Mouse (Mus musculus) limb, embryonic 12.5 days (tissue): ENCODE measurements around the gene Usp47. TPM values are rescaled to one million over a fixed set of nuclear protein-coding genes. Genes with fewer than 3 reads are reported as not detected.

ENCODE experiments used
- ATAC-seq: fragments of 200-750 bp; cut with Nextera tagmentation; 2 replicates; pipeline ENCODE4 v1.8.0; 2017; ENCODE audit warnings: low read depth, moderate TSS enrichment; ENCODE audit not compliant: insufficient number of reproducible peaks, insufficient read depth, low FRiP score, low TSS enrichment
- H3K27ac ChIP-seq: fragments of 300-500 bp; sonication (generic); 2 replicates; pipeline ENCODE4 v1.5.1; 2016; ENCODE audit warnings: mild to moderate bottlenecking, moderate library complexity
- H3K27me3 ChIP-seq: fragments of 300-500 bp; sonication (generic); 2 replicates; pipeline ENCODE4 v1.6.1; 2016; ENCODE audit warnings: mild to moderate bottlenecking, moderate library complexity
- H3K36me3 ChIP-seq: fragments of 300-500 bp; sonication (generic); 2 replicates; pipeline ENCODE4 v1.6.1; 2016; ENCODE audit warnings: mild to moderate bottlenecking, moderate library complexity
- H3K4me1 ChIP-seq: fragments of 300-500 bp; sonication (generic); replicated peaks from 2 replicates; pipeline ENCODE4 v1.6.1; 2016
- H3K4me2 ChIP-seq: fragments of 300-500 bp; sonication (generic); 2 replicates; pipeline ENCODE4 v1.6.1; 2016; ENCODE audit warnings: mild to moderate bottlenecking, moderate library complexity
- H3K4me3 ChIP-seq: fragments of 300-500 bp; sonication (generic); replicated peaks from 2 replicates; pipeline ENCODE4 v1.5.1; 2016; ENCODE audit warnings: mild to moderate bottlenecking
- H3K9ac ChIP-seq: fragments of 300-500 bp; sonication (generic); replicated peaks from 2 replicates; pipeline ENCODE4 v1.6.1; 2016; ENCODE audit warnings: mild to moderate bottlenecking, moderate library complexity
- H3K9me3 ChIP-seq: fragments of 300-500 bp; sonication (generic); 2 replicates; pipeline ENCODE4 v1.6.1; 2016; ENCODE audit warnings: mild to moderate bottlenecking, moderate library complexity
- WGBS: fragments of 180-500 bp; shearing (Covaris S2); methylation state at CpG from one replicate; pipeline ENCODE4 v1.1.7; 2016; 5-methylcytosine and 5-hydroxymethylcytosine counted together
- polyA plus RNA-seq: library from polyadenylated mRNA; unstranded; fragments of >200 nt; fragmentation: Nextera tagmentation; extraction: Ambion mirVana; gene quantifications from 2 replicates; pipeline ENCODE4 v1.2.1, GENCODE M21; 2016

Usp47 gene
- polyA plus RNA-seq, 1 experiment from 2014 or later: 102 TPM

DNA sequence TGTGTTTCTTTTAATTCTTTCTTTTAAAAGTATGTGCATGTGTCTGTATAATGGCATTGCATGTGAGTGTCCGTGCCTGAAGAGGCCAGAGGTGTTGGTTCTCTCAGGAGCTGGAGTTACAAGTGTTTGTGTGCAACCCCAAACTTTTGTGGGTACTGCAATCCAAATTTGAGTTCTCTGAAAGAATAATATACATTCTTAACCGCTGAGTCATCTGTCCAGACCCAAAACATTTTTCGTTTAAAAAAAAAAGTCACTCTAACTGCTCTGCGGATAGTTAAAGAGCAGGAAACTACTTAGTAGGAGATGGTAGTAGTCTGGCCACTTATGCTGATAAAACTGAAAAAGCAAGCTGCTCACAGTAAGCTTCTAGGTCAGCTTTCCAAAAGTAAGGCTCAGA is 12.3 kb upstream of the Usp47 start:
- WGBS: 84% methylated on average over 4 of the region's 4 CpGs
- ATAC-seq: no peak
- H3K27me3 ChIP-seq: no peaks in the 10 kb centered on the region

DNA sequence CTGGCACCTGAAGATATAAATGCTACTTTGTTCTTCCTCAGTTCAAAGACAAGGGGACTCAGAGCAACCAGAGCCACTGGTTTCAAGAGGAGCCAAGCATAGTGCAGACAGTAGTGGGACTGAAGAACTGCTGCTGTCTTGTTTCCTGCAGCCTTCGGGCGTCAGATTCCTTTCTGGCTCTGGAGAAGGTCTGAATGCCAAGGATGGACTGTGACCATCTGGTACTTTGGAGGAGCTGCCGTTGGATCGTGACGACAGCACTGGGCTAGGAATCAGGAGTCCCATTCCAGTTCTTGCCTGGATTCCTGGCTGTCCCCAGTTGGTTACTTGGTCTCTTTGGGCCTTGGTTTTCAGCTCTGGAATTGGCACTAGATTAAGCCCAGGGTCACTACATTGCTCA is 11.2 kb upstream of the Usp47 start:
- no peak overlapping the region for H3K4me3 ChIP-seq
- no peak overlapping the region for H3K4me2 ChIP-seq
- H3K9ac ChIP-seq: no peak overlapping the region
- no peak overlapping the region for H3K27ac ChIP-seq
- ATAC-seq: no peak
- no peaks in the 10 kb centered on the region for H3K27me3 ChIP-seq
- no peaks in the 10 kb centered on the region for H3K36me3 ChIP-seq
- H3K9me3 ChIP-seq: no peaks in the 10 kb centered on the region
- no peaks in the 10 kb centered on the region for H3K4me1 ChIP-seq
- 40% methylated on average over 5 of the region's 5 CpGs for WGBS

More for the DNA sequence above, 12.3 kb upstream of the Usp47 start:
- Histone ChIP-seq H3K36me3 (no peaks in the 10 kb centered on the region), H3K4me3 (no peak overlapping the region), H3K9me3 (no peaks in the 10 kb centered on the region), H3K9ac (no peak overlapping the region), H3K27ac (no peak overlapping the region), H3K4me2 (no peak overlapping the region), H3K4me1 (no peaks in the 10 kb centered on the region)

DNA sequence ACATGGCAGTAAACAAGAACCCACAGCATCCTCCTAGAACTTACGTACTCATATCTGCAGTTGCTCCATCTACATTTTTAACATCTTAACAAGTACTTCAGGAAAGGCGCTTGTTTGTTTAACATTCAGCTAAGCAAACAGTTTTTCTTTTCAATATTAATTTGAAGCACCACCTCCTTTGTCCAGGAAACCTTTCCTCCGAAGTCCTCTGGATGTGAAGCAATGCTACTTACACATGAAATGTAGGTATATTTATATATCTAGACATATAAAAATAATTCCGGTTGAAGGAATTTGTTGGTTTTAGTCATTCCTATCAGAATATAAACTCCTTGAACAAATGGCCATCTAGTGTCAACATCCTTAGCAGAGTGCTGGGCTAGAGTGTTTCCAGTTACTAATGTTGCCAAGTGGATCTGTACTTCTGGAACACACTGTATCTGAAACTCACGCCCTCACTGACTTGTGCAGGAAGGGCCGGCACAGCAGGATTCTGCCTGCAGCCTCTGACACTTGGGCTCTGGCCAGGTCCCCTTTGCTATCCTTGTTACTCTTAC is 10.6 kb upstream of the Usp47 start:
- H3K27me3 ChIP-seq: no peaks in the 10 kb centered on the region
- no peak overlapping the region for H3K9ac ChIP-seq
- H3K4me3 ChIP-seq: no peak overlapping the region
- ATAC-seq: no peak
- H3K4me1 ChIP-seq: no peaks in the 10 kb centered on the region
- H3K27ac ChIP-seq: no peak overlapping the region
- no peaks in the 10 kb centered on the region for H3K9me3 ChIP-seq
- H3K36me3 ChIP-seq: no peaks in the 10 kb centered on the region
- WGBS: 83% methylated on average over 6 of the region's 6 CpGs
- no peak overlapping the region for H3K4me2 ChIP-seq

DNA sequence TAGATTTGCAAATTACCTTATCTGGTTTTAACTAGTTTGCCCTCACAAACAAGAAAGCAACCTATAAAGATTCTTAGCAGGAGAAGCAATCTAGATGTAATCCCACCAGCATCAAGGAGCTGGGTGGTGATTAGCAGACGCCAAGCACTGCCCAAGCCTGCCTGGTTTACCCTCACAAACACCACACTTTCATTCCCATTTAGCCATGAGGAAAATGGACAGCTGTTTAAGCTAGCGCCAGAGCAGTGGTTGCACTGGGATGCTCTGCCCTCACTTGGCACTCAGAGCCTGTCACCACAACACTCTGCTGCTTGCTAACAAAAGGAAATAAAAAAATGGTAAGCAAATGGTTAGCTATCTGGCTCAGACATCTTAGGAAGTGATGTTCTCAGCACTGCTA is 9.2 kb upstream of the Usp47 start:
- no peak overlapping the region for H3K27ac ChIP-seq
- 50% methylated on average over 2 of the region's 2 CpGs for WGBS
- no peak overlapping the region for H3K4me3 ChIP-seq
- H3K4me1 ChIP-seq: no peaks in the 10 kb centered on the region
- no peaks in the 10 kb centered on the region for H3K27me3 ChIP-seq
- no peaks in the 10 kb centered on the region for H3K36me3 ChIP-seq
- no peak overlapping the region for H3K4me2 ChIP-seq
- H3K9ac ChIP-seq: no peak overlapping the region
- ATAC-seq: no peak
- H3K9me3 ChIP-seq: no peaks in the 10 kb centered on the region

DNA sequence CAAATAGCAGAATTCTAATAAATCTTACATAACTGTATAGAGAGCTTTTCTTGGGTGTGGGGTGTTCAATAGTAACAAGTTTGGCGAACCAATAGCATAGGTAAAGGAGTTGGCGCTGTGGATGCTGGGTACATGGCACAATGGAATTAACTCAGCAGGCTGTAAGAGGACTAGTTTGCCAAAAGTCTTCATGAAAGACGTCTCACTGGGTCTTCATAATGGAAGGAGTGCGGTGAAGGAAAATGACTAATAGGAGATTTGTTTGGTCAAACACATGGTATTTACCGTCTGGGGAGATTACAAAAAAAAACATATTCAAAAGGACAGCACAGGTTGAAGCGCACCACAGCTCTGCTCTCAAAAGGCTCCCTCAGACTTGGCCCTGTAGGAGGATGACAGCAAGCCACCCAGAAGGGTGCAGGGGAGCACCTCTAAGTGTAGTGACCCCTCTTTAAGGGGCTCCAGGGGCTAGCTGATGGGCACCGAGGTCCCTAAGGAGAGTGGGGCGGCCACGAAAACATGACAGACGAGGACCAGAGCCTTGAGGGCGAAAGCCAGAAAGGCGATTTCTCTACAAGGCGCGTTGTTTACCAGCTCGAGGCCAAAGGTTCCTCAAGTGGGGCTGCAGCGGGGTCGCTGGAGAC is 676 bp upstream of the Usp47 start:
- Histone ChIP-seq H3K4me1 (peaks cover 27% of the 10 kb centered on the region), H3K27me3 (no peaks in the 10 kb centered on the region), H3K9me3 (no peaks in the 10 kb centered on the region), H3K9ac (peak overlapping the region; percentile 98), H3K4me3 (peak overlapping the region; percentile 94), H3K4me2 (peak overlapping the region; percentile 76), H3K27ac (peak overlapping the region; percentile 99), H3K36me3 (no peaks in the 10 kb centered on the region)
- ATAC-seq: no peak; the same call in 1 of the 2 replicates
- 20% methylated on average over 17 of the region's 17 CpGs for WGBS

DNA sequence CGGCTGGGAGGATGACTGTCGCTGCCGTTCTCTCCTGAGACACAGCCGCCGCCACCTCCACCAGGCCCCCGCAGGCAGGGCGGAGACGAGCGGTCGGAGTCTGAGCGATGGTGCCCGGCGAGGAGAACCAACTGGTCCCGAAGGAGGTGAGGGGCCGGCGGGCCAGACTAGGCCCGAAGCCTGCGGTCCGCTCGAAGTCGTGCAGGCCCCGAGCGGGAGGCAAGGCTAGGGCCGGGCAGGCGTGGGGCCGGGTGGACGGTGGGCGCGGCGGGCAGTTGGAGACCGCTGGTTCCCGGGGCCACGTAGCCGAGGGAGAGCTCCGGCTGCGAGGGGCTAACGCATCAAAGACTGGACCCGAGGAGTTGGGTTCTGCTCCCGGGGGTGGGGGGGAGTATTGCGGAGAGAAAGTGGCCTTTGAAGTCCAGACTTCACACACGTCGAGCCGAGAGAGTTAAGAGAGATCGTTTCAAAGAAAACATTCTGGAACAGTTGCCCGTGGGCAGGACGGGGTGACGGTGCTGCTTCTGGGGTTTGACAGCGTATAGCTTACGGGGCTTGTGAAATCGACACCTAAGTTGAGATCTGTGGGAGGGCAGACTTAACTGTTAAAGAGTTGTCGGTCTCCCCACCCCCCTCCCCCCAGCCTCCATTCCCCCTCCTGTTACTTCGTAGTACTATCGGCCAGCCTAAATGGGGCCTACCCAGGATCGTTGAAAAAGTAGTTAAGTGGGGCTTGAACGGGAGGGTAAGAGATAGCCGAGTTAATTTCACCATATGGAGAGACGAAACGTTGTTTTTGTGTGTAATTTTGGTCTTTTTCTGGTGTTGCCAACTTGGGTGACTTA is 519 bp downstream of the Usp47 start:
- H3K9me3 ChIP-seq: no peaks in the 10 kb centered on the region
- 1% methylated on average over 58 of the region's 58 CpGs for WGBS

DNA sequence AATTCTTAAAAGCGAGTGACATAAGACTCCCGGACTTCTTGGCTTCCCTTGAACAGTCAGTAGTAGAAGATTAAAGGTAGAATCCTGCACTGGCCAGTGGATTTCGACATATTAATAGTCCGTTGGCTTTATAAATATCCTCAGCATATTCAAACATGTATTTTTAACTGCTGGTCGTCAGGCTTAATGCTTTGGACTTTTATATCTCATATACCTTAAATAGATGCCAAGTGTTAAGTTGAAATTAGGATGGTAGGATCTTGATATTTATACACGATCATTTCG is 1.1 kb downstream of the Usp47 start:
- Histone ChIP-seq H3K9me3 (no peaks in the 10 kb centered on the region), H3K4me2 (peak overlapping the region; percentile 76), H3K9ac (peak overlapping the region; percentile 98), H3K36me3 (peaks cover 11% of the 10 kb centered on the region; the same call in 1 of the 2 replicates), H3K4me1 (peaks cover 27% of the 10 kb centered on the region), H3K27ac (peak overlapping the region; percentile 99), H3K27me3 (no peaks in the 10 kb centered on the region), H3K4me3 (peak overlapping the region; percentile 94)
- 27% methylated on average over 7 of the region's 7 CpGs for WGBS
- ATAC-seq: no peak

More for the DNA sequence above, 519 bp downstream of the Usp47 start:
- ATAC-seq: peak; percentile 79
- Histone ChIP-seq H3K27ac (peak overlapping the region; percentile 99), H3K36me3 (peaks cover 9% of the 10 kb centered on the region; the same call in 1 of the 2 replicates), H3K4me2 (peak overlapping the region; percentile 76), H3K4me3 (peak overlapping the region; percentile 94), H3K9ac (peak overlapping the region; percentile 98), H3K27me3 (no peaks in the 10 kb centered on the region), H3K4me1 (peaks cover 27% of the 10 kb centered on the region)

DNA sequence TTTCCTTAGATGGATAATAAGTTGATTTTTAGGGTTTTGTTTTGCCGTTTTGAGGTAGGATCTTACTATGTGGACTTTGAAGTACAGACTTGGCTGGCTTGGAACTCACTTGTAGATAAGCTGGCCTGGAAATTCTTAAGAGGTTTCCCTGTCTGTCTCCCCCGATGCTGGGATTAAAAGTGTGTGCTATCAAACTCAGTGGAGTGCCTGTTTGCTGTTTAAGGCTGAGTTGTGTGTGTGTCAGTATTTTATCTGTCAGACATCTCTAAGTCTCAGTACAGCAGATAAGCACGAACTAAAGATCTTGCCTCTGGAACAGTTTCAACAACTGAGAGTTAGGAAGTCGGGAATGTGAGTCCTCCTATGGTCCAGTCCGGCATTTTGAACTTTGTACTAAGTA is 1.6 kb downstream of the Usp47 start:
- Histone ChIP-seq H3K4me2 (peak overlapping the region; percentile 76), H3K9me3 (no peaks in the 10 kb centered on the region), H3K4me3 (peak overlapping the region; percentile 94), H3K27ac (no peak overlapping the region), H3K36me3 (peaks cover 11% of the 10 kb centered on the region; the same call in 1 of the 2 replicates), H3K4me1 (peaks cover 27% of the 10 kb centered on the region), H3K9ac (peak overlapping the region; percentile 98), H3K27me3 (no peaks in the 10 kb centered on the region)
- ATAC-seq: no peak
- 16% methylated on average over 5 of the region's 5 CpGs for WGBS

DNA sequence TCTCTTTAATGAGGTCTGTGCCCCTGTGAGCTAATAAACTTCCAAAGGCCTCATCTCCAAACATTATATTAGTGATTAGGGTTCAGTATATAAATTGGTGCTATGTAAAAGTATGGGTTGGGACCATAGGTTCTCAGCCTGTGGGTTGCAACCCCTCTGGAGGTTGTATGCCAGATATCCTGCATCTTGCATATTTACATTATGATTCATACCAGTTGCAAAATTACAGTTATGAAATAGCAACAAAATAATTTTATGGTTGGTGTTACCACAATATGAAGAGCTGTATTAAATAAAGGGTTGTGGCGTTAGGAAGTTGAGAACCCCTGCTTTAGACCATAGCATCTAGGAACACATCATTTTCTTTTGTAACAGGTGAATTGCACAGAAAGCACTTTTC is 7.3 kb downstream of the Usp47 start:
- 92% methylated on average over 1 of the region's 1 CpGs for WGBS
- no peak overlapping the region for H3K4me2 ChIP-seq
- H3K9me3 ChIP-seq: no peaks in the 10 kb centered on the region
- H3K27me3 ChIP-seq: no peaks in the 10 kb centered on the region
- no peak overlapping the region for H3K4me3 ChIP-seq
- no peak overlapping the region for H3K27ac ChIP-seq
- peaks cover 11% of the 10 kb centered on the region; the same call in 1 of the 2 replicates for H3K36me3 ChIP-seq
- H3K4me1 ChIP-seq: peaks cover 14% of the 10 kb centered on the region
- H3K9ac ChIP-seq: no peak overlapping the region
- ATAC-seq: no peak

DNA sequence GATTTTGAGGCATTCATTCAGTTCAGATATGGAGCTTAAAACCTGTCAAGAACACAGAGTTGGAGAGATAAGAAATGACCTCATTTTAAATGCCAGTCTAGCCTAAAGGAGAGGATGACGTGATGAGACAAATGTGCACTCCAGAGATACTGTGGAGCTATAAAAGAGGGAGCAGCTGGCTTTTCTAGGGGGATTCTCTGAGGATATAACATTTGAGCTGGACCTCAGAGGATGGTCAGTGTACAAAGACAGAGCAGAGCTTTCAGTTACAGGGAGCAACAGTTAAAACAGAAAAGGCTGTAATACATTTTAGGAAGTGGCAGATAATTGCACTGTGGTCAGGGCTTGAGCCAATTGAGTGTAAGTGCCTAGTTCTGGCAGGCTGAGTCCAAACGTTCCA is 12.5 kb downstream of the Usp47 start:
- no peaks in the 10 kb centered on the region for H3K9me3 ChIP-seq
- no peak overlapping the region for H3K9ac ChIP-seq
- no peak overlapping the region for H3K27ac ChIP-seq
- no peaks in the 10 kb centered on the region for H3K4me1 ChIP-seq
- no peak overlapping the region for H3K4me3 ChIP-seq
- no peaks in the 10 kb centered on the region for H3K36me3 ChIP-seq
- no peak for ATAC-seq
- 14% methylated on average over 2 of the region's 2 CpGs for WGBS
- no peaks in the 10 kb centered on the region for H3K27me3 ChIP-seq
- H3K4me2 ChIP-seq: no peak overlapping the region

DNA sequence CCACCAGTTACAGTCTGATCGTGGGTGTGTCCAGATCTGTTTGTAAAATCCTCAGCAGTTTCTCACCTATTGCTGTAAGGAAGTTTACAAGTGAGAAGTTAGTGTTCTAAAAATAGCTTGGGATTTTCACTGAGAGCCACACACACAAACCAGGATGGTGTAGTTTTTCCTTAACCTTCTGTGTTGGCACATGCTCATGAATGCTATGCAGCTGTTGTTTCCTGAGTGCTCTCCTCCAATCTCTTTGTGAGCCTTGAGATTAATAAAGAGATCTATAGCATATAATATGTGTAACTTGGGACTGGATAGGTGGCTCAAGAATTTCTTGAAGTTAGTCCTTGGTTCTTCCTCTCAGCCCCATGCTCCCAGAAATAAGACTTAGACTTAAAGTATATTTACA is 13.3 kb downstream of the Usp47 start:
- Histone ChIP-seq H3K36me3 (no peaks in the 10 kb centered on the region), H3K4me3 (no peak overlapping the region), H3K9ac (no peak overlapping the region), H3K27ac (no peak overlapping the region), H3K4me2 (no peak overlapping the region), H3K27me3 (no peaks in the 10 kb centered on the region), H3K4me1 (no peaks in the 10 kb centered on the region), H3K9me3 (no peaks in the 10 kb centered on the region)
- no peak for ATAC-seq
- WGBS: 58% methylated on average over 1 of the region's 1 CpGs
